Mouse (Mus musculus) heart, adult 2 months (tissue): ENCODE measurements at regions not wholly inside any gene's neighbourhood (a gene's known extent, or its start where the extent isn't known, plus 50 kb on each side); places are given as distances from the start of the nearest gene placed in this dataset.

Source experiments
- CTCF ChIP-seq: fragments of 200-600 bp; IDR thresholded peaks from 2 replicates; pipeline ENCODE4 v1.8.1; 2022; ENCODE audit warnings: antibody characterized with exemption, mild to moderate bottlenecking, moderate library complexity
- POLR2A ChIP-seq: fragments of 200-500 bp; IDR thresholded peaks from 2 replicates; pipeline ENCODE4 v1.6.1; 2011; ENCODE audit warnings: mild to moderate bottlenecking, low read depth, low read length, control low read depth; ENCODE audit not compliant: insufficient read depth

DNA sequence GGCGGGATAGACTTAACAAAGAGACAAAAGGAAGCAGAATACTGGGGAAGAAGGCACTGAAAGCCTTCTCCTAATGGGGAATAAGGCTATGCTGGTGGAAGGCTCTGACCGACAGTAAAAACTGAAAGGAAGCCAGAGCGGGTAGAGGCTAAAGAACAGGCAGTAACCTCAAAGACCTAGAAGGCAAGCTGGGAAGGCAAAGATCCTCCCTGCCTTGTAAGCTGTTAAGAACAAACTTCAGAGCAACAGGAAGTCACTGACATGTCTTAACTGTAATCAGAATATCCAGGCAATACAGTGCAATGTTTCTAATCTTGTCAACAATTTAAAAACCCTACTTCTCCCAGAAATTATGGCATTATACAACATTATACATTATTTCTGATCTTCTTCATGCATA is 235.2 kb upstream of the Mef2c start:
- TF ChIP-seq CTCF: no peak
- no peak for TF ChIP-seq POLR2A
